Mouse (Mus musculus) bone marrow macrophage, adult 2 months (primary cell): ENCODE results near the gene Cdh13.

Source experiments
- CTCF ChIP-seq: IDR thresholded peaks from 2 replicates; pipeline ENCODE4 v1.5.1; 2012; ENCODE audit warnings: low read depth, mild to moderate bottlenecking, low read length, moderate library complexity
- POLR2A ChIP-seq: IDR thresholded peaks from 2 replicates; pipeline ENCODE4 v1.6.1; 2012; ENCODE audit warnings: mild to moderate bottlenecking, low read depth, low read length, borderline replicate concordance

- TF ChIP-seq CTCF (no peak), POLR2A (no peak)
These were observed 93.3 kb downstream of the Cdh13 start for GRCm38 (mm10) chr8:118376791-118377190.
